ENCODE assay signal across 8 mouse cellular contexts in genomic region chrX:106015571-106016322, GRCm38 (mm10). TPM values are rescaled to one million over a fixed set of nuclear protein-coding genes. Genes with fewer than 3 reads are reported as not detected.
DNase-seq lines count a peak whose midpoint lies in the region; ATAC-seq and TF ChIP-seq lines count a peak whose summit lies in the region.

Cox7b (plus strand) TSS chrX:106015700.

- H3K4me2 ChIP-seq in lung, embryonic 15.5 days = peak within 1 kb of the TSS; percentile 49

- in situ Hi-C loops in Patski (cut with MboI; ENCODE audit: low pct_unique_long_range_greater_than_20kb) = loop anchor here (5.0 to 10.0 kb wide), 3 partner anchors 152 to 911 kb away; no protein-coding TSS in a partner anchor

- POLR2A ChIA-PET in Patski (lab: Charles Lee) = interaction anchor here (0.6 to 1.4 kb wide), 2 partner anchors 172 to 595 kb away, joined by 3 to 6 read pairs; no protein-coding TSS in a partner anchor

- no peaks in the 10 kb centered on the region for H3K9me3 ChIP-seq in hindbrain, embryonic 10.5 days
- H3K9me3 ChIP-seq in lung, embryonic 15.5 days = no peaks in the 10 kb centered on the region

- CTCF ChIA-PET in Patski (lab: Charles Lee) = interaction anchor here (1.3 kb wide), 1 partner anchor 11 kb away, joined by 5 read pairs; the partner anchor contains the start of gene Atp7a

- WGBS in hindbrain, embryonic 10.5 days = 14% methylated on average over 26 of the region's 26 CpGs
- WGBS in lung, embryonic 15.5 days = 20% methylated on average over 26 of the region's 26 CpGs

- H3K27ac ChIP-seq in hindbrain, embryonic 10.5 days = peak within 1 kb of the TSS; percentile 85
- peak within 1 kb of the TSS; percentile 85 for H3K27ac ChIP-seq in lung, embryonic 15.5 days

- peak within 1 kb of the TSS; percentile 61 for H3K4me3 ChIP-seq in hindbrain, embryonic 10.5 days
- H3K4me3 ChIP-seq in lung, embryonic 15.5 days = peak within 1 kb of the TSS; percentile 59

- H3K27me3 ChIP-seq in Patski = no peaks in the 10 kb centered on the region
- H3K27me3 ChIP-seq in hindbrain, embryonic 10.5 days (ENCODE audit: insufficient read depth, poor library complexity, severe bottlenecking) = no peaks in the 10 kb centered on the region
- no peaks in the 10 kb centered on the region for H3K27me3 ChIP-seq in lung, embryonic 15.5 days

- no peak for TF ChIP-seq CTCF in Patski (IDR thresholded peaks at IDR 0.05)

- H3K9ac ChIP-seq in lung, embryonic 15.5 days = peak within 1 kb of the TSS; percentile 58

- peak; percentile 47 for DNase-seq in Patski (ENCODE audit: low read depth, low spot score)
- peak; percentile 87 to 90 for DNase-seq in cerebellum, postnatal 10 days
- DNase-seq in frontal cortex, adult 2 months (ENCODE audit: extremely low spot score in 1 of 2, low spot score in 1 of 2) = peak; percentile 63 to 85
- DNase-seq in hindbrain, embryonic 10.5 days (ENCODE audit: low spot score) = peak; percentile 67
- peak; percentile 71 for DNase-seq in layer of hippocampus, adult 9-10 months (ENCODE audit: low spot score)
- peak; percentile 59 for DNase-seq in ovary, adult 18-20 months (ENCODE audit: low spot score)
- DNase-seq in thymus, postnatal 0 days (ENCODE audit: low spot score) = peak; percentile 84

- peak; percentile 24 for ATAC-seq in Patski
- peak; percentile 13; the same call in 1 of the 2 replicates for ATAC-seq in lung, embryonic 15.5 days (ENCODE audit: borderline replicate concordance, extremely low read depth, low FRiP score, low TSS enrichment)

- H3K4me1 ChIP-seq in hindbrain, embryonic 10.5 days (replicated peaks) = 0 out of 2 replicates have a peak, but pooled peaks cover 2% of the 10 kb centered on the region
- peaks cover 3% of the 10 kb centered on the region; the same call in 1 of the 2 replicates for H3K4me1 ChIP-seq in lung, embryonic 15.5 days

- H3K36me3 ChIP-seq in hindbrain, embryonic 10.5 days = peaks cover 21% of the 10 kb centered on the region
- H3K36me3 ChIP-seq in lung, embryonic 15.5 days = 0 out of 2 replicates have a peak, but pooled peaks cover 3% of the 10 kb centered on the region

RNA-seq across cellular contexts. Expression of gene Cox7b, which starts in this region (rescaled TPM):
- 1,256 TPM for polyA plus RNA-seq in Patski (2021)
- 373 and 403 TPM in 2 replicates for polyA plus RNA-seq in frontal cortex, adult 2 months (2012; rRNA removed)
- polyA plus RNA-seq in hindbrain, embryonic 10.5 days (2016; fragmentation: Nextera tagmentation; extraction: Ambion mirVana) = 296 and 330 TPM in 2 replicates
- polyA plus RNA-seq in lung, embryonic 15.5 days (2015; fragmentation: Nextera tagmentation; extraction: Ambion mirVana) = 327 and 347 TPM in 2 replicates
- polyA plus RNA-seq in thymus, postnatal 0 days (2015; fragmentation: Nextera tagmentation; extraction: Ambion mirVana) = 400 and 489 TPM in 2 replicates

Comparison
In these comparisons a context has a peak if more than half of its experiments do, and no peak if none do; other contexts are left out.
1. Peak in every context shown above with its lines: DNase-seq, ATAC-seq, H3K4me3 ChIP-seq and H3K27ac ChIP-seq.